Mouse (Mus musculus) liver, embryonic 14.5 days (tissue): ENCODE measurements around the gene Tmprss13. TPM values are rescaled to one million over a fixed set of nuclear protein-coding genes. Genes with fewer than 3 reads are reported as not detected.

Experiments
- ATAC-seq: fragments of 200-750 bp; cut with Nextera tagmentation; 2 replicates; pipeline ENCODE4 v1.8.0; 2017; ENCODE audit warnings: moderate number of reproducible peaks, mild to moderate bottlenecking, moderate library complexity; ENCODE audit not compliant: insufficient read depth
- DNase-seq, 3 experiments: peaks; one replicate each; pipeline ENCODE4 v3.0.0-alpha.2; 2012 to 2013; ENCODE audit warnings: low read depth in 3 of 3, low spot score in 3 of 3
- H3K27ac ChIP-seq: fragments of 300-500 bp; sonication (generic); 2 replicates; pipeline ENCODE4 v1.5.1; 2014; ENCODE audit warnings: moderate library complexity, mild to moderate bottlenecking, control low read depth, inconsistent platforms
- H3K27me3 ChIP-seq: fragments of 300-500 bp; sonication (generic); 2 replicates; pipeline ENCODE4 v1.6.1; 2014; ENCODE audit warnings: mild to moderate bottlenecking, low read length, moderate library complexity; ENCODE audit not compliant: control insufficient read depth, insufficient read depth
- H3K36me3 ChIP-seq: fragments of 300-500 bp; sonication (generic); replicated peaks from 2 replicates; pipeline ENCODE4 v1.6.1; 2014; ENCODE audit warnings: low read depth; ENCODE audit not compliant: control insufficient read depth, insufficient read depth
- H3K4me1 ChIP-seq, 2 experiments: fragments of 200-500 bp in 1 of 2; fragments of 300-500 bp in 1 of 2; sonication (generic) in 1 of 2; replicated peaks; 2 replicates each; pipeline ENCODE4 v1.6.1; 2012 to 2014; ENCODE audit warnings: antibody characterized with exemption in 1 of 2, inconsistent platforms in 1 of 2, low read length in 1 of 2; ENCODE audit not compliant: control insufficient read depth in 2 of 2, insufficient read depth in 2 of 2
- H3K4me2 ChIP-seq: fragments of 300-500 bp; sonication (generic); 2 replicates; pipeline ENCODE4 v1.6.1; 2014; ENCODE audit warnings: low read depth, mild to moderate bottlenecking, control low read depth, moderate library complexity
- H3K4me3 ChIP-seq, 2 experiments: fragments of 200-500 bp in 1 of 2; fragments of 300-500 bp in 1 of 2; sonication (generic) in 1 of 2; 2 replicates each; pipeline ENCODE4 v1.5.1; 2012 to 2014; ENCODE audit warnings: low read depth in 2 of 2, low read length in 2 of 2, mild to moderate bottlenecking in 2 of 2, control low read depth in 1 of 2, inconsistent platforms in 1 of 2, moderate library complexity in 1 of 2; ENCODE audit not compliant: insufficient read depth in 1 of 2
- H3K9ac ChIP-seq: fragments of 300-500 bp; sonication (generic); replicated peaks from 2 replicates; pipeline ENCODE4 v1.6.1; 2014; ENCODE audit warnings: mild to moderate bottlenecking, control low read depth, moderate library complexity
- H3K9me3 ChIP-seq: fragments of 300-500 bp; sonication (generic); 2 replicates; pipeline ENCODE4 v1.6.1; 2016; ENCODE audit warnings: low read length, mixed read lengths; ENCODE audit not compliant: control insufficient read depth
- CTCF ChIP-seq: IDR thresholded peaks from 2 replicates; pipeline ENCODE4 v1.5.1; 2016; ENCODE audit warnings: antibody characterized with exemption, low read depth, control low read depth
- EP300 ChIP-seq: IDR thresholded peaks from 2 replicates; pipeline ENCODE4 v1.6.1; 2016; ENCODE audit warnings: antibody characterized with exemption, low read depth
- WGBS: fragments of 180-500 bp; shearing (Covaris S2); extraction: QIAGEN DNeasy Blood & Tissue Kit; methylation state at CpG from one replicate; pipeline ENCODE4 v1.1.7; 2014; ENCODE audit not compliant: insufficient replicate concordance; 5-methylcytosine and 5-hydroxymethylcytosine counted together
- polyA plus RNA-seq, 2 experiments: library from polyadenylated mRNA; depleted of rRNA in 1 of 2; stranded (reverse) in 1 of 2; unstranded in 1 of 2; fragments of >200 nt; fragmentation: Nextera tagmentation in 1 of 2; extraction: Ambion mirVana in 1 of 2; gene quantifications; 2 replicates each; pipeline versions ENCODE4 v1.2.1 to v1.2.3; 2012 to 2014

Gene Tmprss13
- polyA plus RNA-seq (2012; rRNA removed) (not detected in 2 replicates), polyA plus RNA-seq (2014; fragmentation: Nextera tagmentation; extraction: Ambion mirVana) (not detected in 2 replicates)

DNA sequence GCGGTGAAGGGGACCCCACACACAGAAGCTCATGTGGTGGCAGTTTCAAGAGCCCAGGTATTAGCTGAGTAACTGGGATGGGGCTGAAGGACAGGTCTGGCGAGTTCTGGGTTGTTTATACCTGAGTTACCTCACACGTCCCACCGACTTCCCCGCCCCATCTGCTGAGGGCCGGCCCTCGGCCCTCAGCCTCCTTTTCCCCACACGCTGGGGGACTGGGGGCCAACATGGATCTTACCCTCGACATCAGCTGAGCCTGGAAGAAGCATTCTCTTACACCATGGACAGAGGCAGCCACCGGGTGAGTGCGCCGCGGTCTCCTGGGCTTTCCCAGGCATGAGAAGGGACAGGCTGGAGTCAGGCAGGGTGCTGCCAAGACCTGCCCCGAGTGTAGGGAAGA lies at the start of gene Tmprss13:
Gene Tmprss13 (plus strand): TSS at position 246 of the 400 bp plus-strand sequence.
- H3K4me2 ChIP-seq: no peak within 1 kb of the TSS
- TF ChIP-seq EP300 (no peak), CTCF (no peak)
- H3K27me3 ChIP-seq: no peaks in the 10 kb centered on the region
- H3K9me3 ChIP-seq: no peaks in the 10 kb centered on the region
- H3K4me1 ChIP-seq: no peaks in the 10 kb centered on the region
- DNase-seq (no peak), ATAC-seq (no peak)
- 24% methylated on average over 14 of the region's 14 CpGs for WGBS
- no peaks in the 10 kb centered on the region for H3K36me3 ChIP-seq
- H3K27ac ChIP-seq: no peak within 1 kb of the TSS
- H3K4me3 ChIP-seq: no peak within 1 kb of the TSS
- no peak within 1 kb of the TSS for H3K9ac ChIP-seq

DNA sequence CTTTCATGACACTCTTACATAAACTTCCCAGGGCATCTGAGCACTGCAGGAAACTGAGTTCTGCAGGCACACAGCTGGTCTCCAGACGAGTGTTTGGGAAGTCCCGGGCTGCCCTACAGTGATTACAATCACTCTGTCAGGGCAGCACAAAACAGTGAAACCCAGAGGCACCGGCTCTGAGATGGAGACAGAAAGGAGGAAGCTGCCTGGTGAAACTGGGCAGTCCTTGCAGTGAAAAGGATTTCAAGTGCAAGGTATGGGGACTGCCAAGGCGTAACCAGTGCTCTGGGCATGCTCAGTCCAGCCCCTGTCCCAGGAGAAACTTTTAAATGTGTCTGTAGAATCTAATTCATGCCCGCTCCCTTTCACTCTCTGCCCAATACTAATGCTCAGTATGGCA lies 46.7 kb upstream of the Tmprss13 start:
- H3K27me3 ChIP-seq: peaks cover 12% of the 10 kb centered on the region
- DNase-seq: no peak
- H3K4me2 ChIP-seq: no peak overlapping the region
- H3K27ac ChIP-seq: no peak overlapping the region
- no peaks in the 10 kb centered on the region for H3K36me3 ChIP-seq
- WGBS: 23% methylated on average over 5 of the region's 5 CpGs
- no peaks in the 10 kb centered on the region for H3K9me3 ChIP-seq
- TF ChIP-seq EP300: no peak
- TF ChIP-seq CTCF: no peak
- no peak for ATAC-seq
- peaks cover 0 to 21% of the 10 kb centered on the region in 2 experiments; a peak in 3 of 4 replicates for H3K4me1 ChIP-seq
- H3K4me3 ChIP-seq: no peak overlapping the region
- no peak overlapping the region for H3K9ac ChIP-seq

DNA sequence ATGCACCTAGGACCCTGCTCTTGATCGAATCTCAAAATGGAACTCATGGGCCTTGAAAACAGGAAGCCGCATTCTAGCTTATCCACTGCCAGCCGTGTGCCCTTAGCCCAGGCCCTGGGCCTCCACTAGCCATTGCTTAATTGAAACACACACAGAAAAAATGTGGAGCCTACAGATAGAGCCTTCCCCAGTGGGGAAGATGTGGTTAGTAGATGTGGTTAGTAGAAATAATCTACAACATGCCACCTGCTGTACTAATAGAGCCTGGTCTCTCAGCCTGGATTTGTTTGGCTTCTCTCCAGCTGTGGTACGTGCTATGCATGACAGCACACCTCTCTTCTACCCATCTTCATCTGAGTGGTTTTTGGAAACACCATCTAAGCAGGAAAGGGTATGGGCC lies 44.7 kb upstream of the Tmprss13 start:
- peak; percentile 23 to 42 (median 25) for DNase-seq
- H3K4me2 ChIP-seq: no peak overlapping the region

DNA sequence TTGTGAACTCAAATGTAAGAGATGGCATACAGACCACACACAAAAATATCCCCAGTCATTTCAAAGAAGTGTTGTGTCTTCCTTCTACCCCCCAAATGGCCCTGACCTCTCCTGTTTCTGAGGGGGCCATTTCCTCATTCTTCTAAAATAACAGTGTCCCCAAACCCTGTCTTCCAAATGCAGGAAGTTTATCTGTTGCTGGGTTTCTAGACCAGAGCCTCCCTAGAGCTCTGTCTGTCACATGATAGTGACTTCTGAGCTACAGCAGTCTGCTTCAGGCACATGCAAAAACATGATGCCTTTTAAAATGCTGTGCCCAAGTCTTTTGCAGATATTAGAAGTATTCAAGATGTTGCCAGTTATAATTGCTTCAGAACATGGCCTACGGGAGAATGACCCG lies 44.3 kb upstream of the Tmprss13 start:
- Histone ChIP-seq H3K4me1 (peaks cover 0 to 18% of the 10 kb centered on the region in 2 experiments; a peak in 3 of 4 replicates), H3K27me3 (no peaks in the 10 kb centered on the region; the same call in 1 of the 2 replicates), H3K4me2 (no peak overlapping the region), H3K36me3 (no peaks in the 10 kb centered on the region), H3K9ac (no peak overlapping the region), H3K27ac (no peak overlapping the region), H3K4me3 (no peak overlapping the region), H3K9me3 (no peaks in the 10 kb centered on the region)
- no peak for TF ChIP-seq CTCF
- DNase-seq: no peak
- WGBS: 23% methylated on average over 2 of the region's 2 CpGs
- ATAC-seq: peak; percentile 51; the same call in 1 of the 2 replicates

More for the DNA sequence above, 44.7 kb upstream of the Tmprss13 start:
- Histone ChIP-seq H3K36me3 (no peaks in the 10 kb centered on the region), H3K27ac (no peak overlapping the region), H3K9me3 (no peaks in the 10 kb centered on the region), H3K4me1 (peaks cover 0 to 18% of the 10 kb centered on the region in 2 experiments; a peak in 3 of 4 replicates), H3K9ac (no peak overlapping the region), H3K4me3 (no peak overlapping the region), H3K27me3 (peaks cover 4% of the 10 kb centered on the region; the same call in 1 of the 2 replicates)
- peak; percentile 89 for ATAC-seq
- 11% methylated on average over 4 of the region's 4 CpGs for WGBS
- TF ChIP-seq CTCF: no peak
- TF ChIP-seq EP300: peak; percentile 75

DNA sequence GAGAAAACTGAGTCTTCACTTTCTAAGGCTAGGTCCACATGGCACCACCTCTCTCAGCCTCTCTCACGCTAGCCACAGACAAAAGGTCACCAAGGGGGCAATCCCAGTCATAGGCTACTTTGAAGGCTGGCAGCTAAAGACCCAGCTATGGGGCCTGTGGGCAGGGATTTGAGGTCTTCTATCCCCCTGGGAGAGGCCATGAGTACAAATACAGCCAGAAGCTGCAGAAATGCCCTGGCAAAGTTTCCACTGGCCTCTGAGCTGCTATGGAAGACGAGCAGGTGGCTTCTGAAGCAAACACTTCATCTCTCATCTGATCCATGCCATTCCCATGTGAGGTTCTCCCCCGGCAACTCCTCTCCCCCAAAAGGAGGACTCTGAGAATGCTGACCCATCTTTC lies 38.8 kb upstream of the Tmprss13 start:
- DNase-seq (no peak), ATAC-seq (no peak)
- no peaks in the 10 kb centered on the region for H3K9me3 ChIP-seq
- no peak overlapping the region for H3K4me3 ChIP-seq
- WGBS: 59% methylated on average over 3 of the region's 3 CpGs
- peaks cover 0 to 9% of the 10 kb centered on the region in 2 experiments; a peak in 2 of 4 replicates for H3K4me1 ChIP-seq
- no peak overlapping the region for H3K9ac ChIP-seq
- H3K27me3 ChIP-seq: no peaks in the 10 kb centered on the region
- TF ChIP-seq EP300: no peak
- no peak overlapping the region for H3K4me2 ChIP-seq
- no peak overlapping the region for H3K27ac ChIP-seq
- no peaks in the 10 kb centered on the region for H3K36me3 ChIP-seq
